Mouse (Mus musculus) heart, postnatal 36 days (tissue): ENCODE data around the gene Asgr2. TPM values are rescaled to one million over a fixed set of nuclear protein-coding genes. Genes with fewer than 3 reads are reported as not detected.
"Not testable (repeated sequence)": the region's sequence is repeated elsewhere in the genome, so short reads cannot be mapped to it uniquely, and the experiment has no call there.

Experiments used
- DNase-seq, 2 experiments: peaks; one replicate each; pipeline ENCODE4 v3.0.0; 2021 to 2022
- intact Hi-C: fragments of 180-260 bp; cut with DNase I; formaldehyde crosslinking; loops from one replicate; pipeline ENCODE4 v1.15.1; 2025
- total RNA-seq, 2 experiments: library from RNA; stranded (reverse); gene quantifications; 2 replicates each; pipeline ENCODE4 v1.2.3; 2021

Gene Asgr2
- total RNA-seq, result not detected

GRCm38 (mm10) chr11:70091986-70092783, at the start of gene Asgr2:
TSS of gene Asgr2 (plus strand) at chr11:70092644.
- intact Hi-C loops, result no loop called here
- peak; percentile 34 to 58 for DNase-seq

DNA sequence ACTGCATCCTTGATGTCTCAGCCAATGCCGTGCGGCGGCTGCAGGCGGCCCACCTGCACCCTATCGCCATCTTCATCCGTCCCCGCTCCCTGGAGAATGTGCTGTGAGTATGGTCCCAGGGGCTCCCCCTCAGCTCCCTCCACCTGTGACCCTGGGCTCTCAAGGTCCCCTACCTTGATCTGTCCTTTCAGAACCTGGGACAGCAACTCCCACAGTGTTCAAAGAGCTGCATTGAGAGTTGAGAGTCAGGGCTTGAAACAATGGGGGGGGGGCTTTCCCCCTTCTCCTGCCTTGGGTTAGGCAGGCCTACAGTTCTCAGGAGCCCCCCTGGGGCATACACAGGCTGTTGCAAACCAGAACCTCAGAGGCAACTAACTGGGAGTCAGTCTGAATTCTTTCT, 48.8 kb upstream of the Asgr2 start:
- intact Hi-C loops, result no loop called here
- no peak for DNase-seq

DNA sequence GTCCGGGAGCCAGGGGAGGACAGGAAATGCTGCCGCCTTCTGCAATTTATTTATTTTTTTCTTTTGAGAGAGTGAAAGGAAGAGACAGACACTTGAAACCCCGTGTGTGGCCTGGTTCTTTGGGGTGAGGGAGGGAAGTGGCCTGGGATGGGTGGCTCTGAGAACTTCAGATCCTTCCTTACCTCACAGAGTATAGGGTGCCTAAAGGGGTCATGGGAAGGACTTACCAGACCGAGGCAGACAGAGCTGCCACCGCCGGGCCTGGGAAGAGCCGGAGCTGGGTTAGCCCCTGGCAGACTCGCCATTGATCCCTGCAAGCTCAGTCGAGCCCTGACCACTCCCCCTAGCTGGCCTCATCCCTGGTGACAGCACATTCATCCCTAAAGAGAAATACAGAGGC, 47.0 kb upstream of the Asgr2 start:
- intact Hi-C loops, result no loop called here
- no peak for DNase-seq

DNA sequence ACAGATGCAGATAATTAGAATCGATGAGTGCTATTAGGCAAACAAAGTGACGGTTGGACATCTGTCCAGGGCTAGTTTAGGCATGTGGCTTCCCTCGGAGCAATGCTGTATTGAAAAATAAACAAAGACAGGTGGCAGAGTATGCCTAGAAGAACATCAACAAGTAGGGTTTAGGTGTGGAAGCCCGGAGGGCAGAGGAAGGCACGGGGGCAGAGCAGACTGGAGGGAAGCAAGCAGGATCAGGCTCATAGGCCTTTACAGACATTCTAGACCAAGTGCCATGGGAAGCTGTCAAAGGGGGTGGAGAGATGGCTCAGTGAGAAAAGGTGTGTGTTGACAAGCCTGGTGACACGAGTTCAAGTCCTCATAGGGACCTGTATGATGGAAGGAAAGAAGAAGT, 43.1 kb upstream of the Asgr2 start:
- intact Hi-C loops, result no loop called here
- no peak for DNase-seq

GRCm38 (mm10) chr11:70049816-70050215, 42.6 kb upstream of the Asgr2 start:
- intact Hi-C loops, result no loop called here

GRCm38 (mm10) chr11:70053156-70053555, 39.3 kb upstream of the Asgr2 start:
- intact Hi-C loops, result no loop called here
- no peak for DNase-seq

More at GRCm38 (mm10) chr11:70049816-70050215, 42.6 kb upstream of the Asgr2 start:
- no peak for DNase-seq

DNA sequence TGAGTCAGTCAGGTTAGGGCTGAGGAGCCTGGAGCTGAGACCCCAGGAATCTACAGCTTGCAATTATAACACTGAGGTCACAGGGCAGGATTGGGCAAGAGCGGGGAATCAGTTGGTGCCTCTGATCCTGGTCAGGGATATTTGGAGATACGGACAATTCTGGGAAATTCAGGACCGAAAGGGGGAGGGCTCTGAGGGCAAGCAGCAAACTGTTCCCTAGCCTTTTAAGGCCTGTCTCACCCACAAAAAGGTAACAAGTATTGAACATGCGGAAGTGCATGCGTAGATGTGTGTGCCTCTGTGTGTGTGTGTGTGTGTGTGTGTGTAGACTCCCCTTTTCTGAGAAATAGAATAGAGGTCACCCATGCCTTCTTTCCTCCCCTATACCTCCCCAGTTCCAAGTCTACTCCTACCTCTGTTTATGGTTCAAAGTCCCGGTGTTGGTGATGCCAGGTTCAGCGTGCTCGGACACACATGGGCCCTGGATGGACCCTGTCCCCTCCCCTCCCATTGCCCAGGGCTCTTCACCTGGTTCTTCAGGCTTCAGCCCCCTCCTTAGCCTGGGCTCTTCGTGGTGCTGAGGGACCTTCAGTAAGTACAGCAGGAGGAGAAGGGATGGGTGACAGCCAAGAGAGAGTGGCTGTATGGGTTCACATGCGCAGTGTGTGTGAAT, 38.4 kb upstream of the Asgr2 start, which contains the start of gene Asgr1:
TSS of gene Asgr1 (plus strand) at position 188 of the 673 bp plus-strand sequence.
- intact Hi-C loops, result no loop called here
- no peak for DNase-seq

DNA sequence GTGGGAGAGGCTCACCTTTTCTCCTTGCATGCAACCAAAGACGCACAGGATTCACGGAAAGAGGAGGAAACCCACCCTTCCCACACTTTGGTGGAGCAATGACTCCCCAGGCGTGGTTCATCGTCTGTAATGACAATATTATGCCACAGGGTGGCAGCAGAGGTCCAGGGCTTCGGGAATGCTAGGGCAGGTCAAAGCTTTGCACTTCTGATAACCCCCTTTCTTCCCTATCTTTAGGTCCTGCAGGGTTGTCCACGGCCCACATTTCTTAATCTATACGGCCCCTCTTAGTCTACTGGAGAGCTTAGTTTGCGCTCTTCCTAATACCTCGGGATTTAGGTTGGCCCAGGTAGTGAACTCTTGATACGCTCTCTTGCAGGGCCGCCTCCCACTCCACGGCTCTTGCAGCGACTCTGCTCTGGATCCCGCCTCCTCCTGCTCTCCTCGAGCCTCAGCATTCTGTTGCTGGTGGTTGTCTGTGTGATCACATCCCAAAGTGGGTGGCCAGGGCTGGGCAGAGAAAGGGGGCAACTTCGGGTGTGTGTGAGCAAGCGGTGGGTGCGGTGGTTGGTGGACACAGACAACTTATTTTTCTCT, 36.7 kb upstream of the Asgr2 start:
- intact Hi-C loops, result loop anchor here (1.0 kb wide), 1 partner anchor 147 kb away; no protein-coding TSS in a partner anchor
- DNase-seq, result peak; percentile 78 to 80

DNA sequence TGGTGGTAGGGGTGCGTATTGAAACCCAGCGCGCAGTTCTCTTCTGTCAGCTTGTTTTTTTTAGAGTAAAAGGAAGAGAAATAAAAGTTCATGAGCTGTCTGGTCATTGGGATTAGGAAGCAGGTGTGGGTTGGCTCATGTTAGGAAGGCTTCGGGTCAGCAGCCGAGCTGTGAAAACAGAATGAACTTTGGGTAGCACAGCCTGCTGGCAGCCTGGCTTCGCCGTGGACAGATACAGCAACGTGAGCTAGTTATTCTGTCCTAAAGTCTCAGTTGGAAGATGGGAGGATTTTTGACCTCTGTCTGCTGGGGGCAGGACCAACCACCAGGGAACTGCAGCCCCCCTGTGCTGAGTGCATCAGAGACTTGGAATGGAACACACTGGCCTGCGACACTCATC, 34.6 kb upstream of the Asgr2 start:
- intact Hi-C loops, result no loop called here
- DNase-seq, result no peak

GRCm38 (mm10) chr11:70059930-70060329, 32.5 kb upstream of the Asgr2 start:
- intact Hi-C loops, result no loop called here
- no peak for DNase-seq

DNA sequence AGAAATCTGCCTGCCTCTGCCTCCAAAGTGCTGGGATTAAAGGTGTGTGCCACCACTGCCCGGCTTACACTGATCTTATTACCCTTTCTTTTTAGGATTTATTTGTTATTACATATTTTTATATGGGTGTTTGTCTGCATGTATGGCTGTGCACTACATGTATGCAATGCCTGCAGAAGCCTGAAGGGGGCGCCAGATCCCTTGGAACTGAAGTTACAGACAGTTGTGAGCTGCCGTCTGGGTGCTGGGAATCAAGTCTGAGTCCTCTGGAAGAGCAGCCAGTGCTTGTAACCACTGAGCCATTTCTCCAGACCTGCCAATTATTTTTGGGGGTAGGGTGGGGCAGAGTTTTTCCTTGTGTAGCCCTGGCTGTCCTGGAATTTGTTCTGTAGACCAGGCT, 29.4 kb upstream of the Asgr2 start:
- no peak for DNase-seq
- intact Hi-C loops, result no loop called here

DNA sequence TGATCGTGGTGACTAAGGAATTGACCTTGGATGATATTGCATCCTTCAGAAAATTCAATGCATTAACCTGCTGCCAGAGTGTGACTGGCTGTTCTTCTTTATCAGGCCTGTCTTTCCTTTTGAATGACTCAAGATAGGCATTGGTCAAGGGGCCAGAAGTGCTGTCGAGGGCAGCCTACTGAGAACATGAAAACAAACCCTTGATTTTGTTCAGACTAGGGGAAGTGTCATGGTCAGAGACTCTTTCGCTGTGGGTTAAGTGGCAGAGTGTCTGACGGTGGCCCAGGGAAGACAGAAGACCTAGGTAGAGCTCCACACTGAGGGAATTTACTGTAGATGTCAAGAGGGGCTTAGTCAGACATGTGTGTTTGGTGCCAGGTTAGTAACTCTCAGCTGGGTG, 25.7 kb upstream of the Asgr2 start:
- DNase-seq, result no peak
- intact Hi-C loops, result no loop called here

DNA sequence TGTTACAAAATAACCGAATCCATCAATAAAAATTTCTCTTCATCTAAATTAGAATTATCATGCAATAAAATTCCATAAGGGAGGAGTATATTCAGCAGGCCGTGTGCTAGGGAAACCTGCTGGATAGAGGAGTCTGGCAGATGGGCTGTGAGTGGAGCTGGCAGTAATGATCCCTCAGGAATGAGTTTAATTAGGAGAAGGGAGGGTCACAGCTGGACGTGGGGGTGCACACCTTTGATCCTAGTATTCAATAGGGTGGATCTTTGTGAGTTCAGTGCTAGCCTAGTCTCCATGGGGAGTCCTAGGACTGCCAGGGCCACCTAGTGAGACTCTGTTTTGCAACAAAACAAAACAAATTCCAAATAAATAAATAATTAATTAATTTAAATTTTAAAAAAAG, 24.2 kb upstream of the Asgr2 start:
- intact Hi-C loops, result no loop called here
- DNase-seq, result no peak

DNA sequence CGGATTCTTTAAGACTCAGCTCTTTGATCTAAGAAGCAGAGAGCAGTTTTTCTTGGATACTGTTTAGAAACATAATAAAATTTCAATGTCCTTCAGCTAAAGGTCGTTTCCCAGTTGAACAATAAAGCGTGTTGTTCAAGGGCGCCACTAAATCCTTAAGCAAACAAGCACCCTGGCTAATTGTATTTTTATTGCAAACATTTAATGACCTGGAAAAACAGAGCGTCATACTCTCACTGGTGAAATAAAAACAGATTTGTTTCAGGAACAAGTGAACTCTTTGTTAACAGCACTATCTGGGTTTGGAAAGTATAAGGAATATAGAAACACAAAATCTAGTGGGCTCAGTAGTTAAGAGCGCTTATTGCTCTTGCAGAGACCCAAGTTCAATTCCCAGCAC, 22.4 kb upstream of the Asgr2 start:
- intact Hi-C loops, result no loop called here
- no peak for DNase-seq

DNA sequence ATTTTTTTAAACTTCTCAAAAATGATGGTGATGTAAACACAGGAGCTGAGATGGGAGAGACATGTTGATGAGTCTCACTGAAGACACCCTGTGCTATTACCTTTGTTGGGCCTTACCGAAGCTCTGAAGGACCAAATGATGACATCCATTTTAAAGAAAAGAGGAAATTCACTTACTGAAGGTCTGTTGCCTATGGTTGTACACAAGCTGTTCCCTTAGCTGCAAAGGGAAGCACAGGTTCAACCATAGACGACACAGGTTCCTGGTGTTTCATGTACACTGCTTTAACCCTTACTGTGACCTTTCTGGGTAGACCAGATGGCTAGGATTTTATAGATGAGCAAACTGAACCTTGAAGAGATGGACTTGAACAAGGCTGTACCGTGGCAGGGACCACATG, 21.8 kb upstream of the Asgr2 start:
- intact Hi-C loops, DNase-seq: not testable (repeated sequence)

GRCm38 (mm10) chr11:70074379-70075071, 17.9 kb upstream of the Asgr2 start:
- intact Hi-C loops, result loop anchor here (1.0 kb wide), 2 partner anchors 127 to 139 kb away; no protein-coding TSS in a partner anchor
- peak; percentile 78 to 85 for DNase-seq

DNA sequence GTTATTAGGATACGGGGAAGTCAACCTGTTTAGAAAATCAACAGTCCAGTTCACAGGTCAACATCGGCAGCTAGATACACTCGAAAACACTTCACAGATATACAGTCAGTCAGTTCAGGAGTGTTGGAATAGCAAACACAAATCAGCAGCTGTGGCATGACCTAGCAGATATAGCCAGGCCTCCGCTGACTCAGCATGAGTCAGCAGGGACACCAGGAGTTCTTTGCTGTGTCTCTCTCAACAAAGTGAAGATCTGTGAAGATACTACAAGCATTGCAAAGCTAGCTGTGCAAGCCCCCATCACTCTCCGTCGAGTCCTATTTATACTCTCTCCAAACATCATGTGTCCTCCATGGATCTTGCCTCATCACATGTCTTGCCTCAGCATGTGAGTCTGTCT, 16.9 kb upstream of the Asgr2 start:
- DNase-seq, result no peak
- intact Hi-C loops, result loop anchor here (1.0 kb wide), 2 partner anchors 126 to 138 kb away; no protein-coding TSS in a partner anchor

GRCm38 (mm10) chr11:70077441-70077840, 15.0 kb upstream of the Asgr2 start:
- intact Hi-C loops, result no loop called here

GRCm38 (mm10) chr11:70079175-70079574, 13.3 kb upstream of the Asgr2 start:
- intact Hi-C loops, result no loop called here
- DNase-seq, result no peak

More at GRCm38 (mm10) chr11:70077441-70077840, 15.0 kb upstream of the Asgr2 start:
- DNase-seq, result no peak

DNA sequence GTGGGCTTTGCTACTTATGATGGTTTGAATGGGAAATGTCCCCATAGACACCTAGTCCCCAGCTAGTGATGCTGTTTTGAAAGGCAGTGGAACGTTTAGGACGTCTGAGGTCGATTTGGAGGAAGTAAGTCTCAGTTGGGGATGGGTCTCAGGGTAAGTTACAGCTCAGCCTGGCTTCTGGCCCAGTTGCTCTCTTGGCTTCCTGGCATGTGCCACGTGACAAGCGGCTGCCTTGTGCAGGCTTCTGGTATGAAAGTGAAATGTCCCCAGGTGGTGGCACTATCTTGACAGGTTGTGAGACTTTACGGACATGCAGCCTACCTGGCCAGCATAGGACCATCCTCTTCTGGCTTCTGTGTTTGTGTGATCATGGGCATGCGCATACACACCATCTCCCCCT, 12.5 kb upstream of the Asgr2 start:
- DNase-seq, result no peak
- intact Hi-C loops, result no loop called here
